Mouse (Mus musculus): ENCODE measurements around the gene Trcg1. TPM values are rescaled to one million over a fixed set of nuclear protein-coding genes. Genes with fewer than 3 reads are reported as not detected.

Gene Trcg1
- polyA plus RNA-seq, 1 experiment = not detected

GRCm38 (mm10) chr9:57269384-57269783 lies 33.0 kb downstream of the Trcg1 start:
- Histone ChIP-seq H3K4me3 (no peak overlapping the region), H3K79me2 (ENCODE audit: control insufficient read depth, insufficient read depth) (no peaks in the 10 kb centered on the region), H3K4me2 (ENCODE audit: low read depth) (no peak overlapping the region), H3K27me3 (ENCODE audit: control insufficient read depth, insufficient read depth, insufficient read length) (no peaks in the 10 kb centered on the region), H3ac (ENCODE audit: control insufficient read depth, insufficient read length) (no peak overlapping the region), H3K36me3 (ENCODE audit: control insufficient read depth, insufficient read depth) (no peaks in the 10 kb centered on the region)
- TF ChIP-seq POLR2AphosphoS2 (IDR thresholded peaks at IDR 0.05; ENCODE audit: insufficient read length, low read depth) (no peak), MYOG (IDR thresholded peaks at IDR 0.05; ENCODE audit: control insufficient read depth in 1 of 3, insufficient read depth in 1 of 3, insufficient read length in 2 of 3, low read depth in 2 of 3) (no peak), POLR2A (IDR thresholded peaks at IDR 0.05; ENCODE audit: insufficient read length, low read depth) (no peak), CEBPB (IDR thresholded peaks at IDR 0.05; ENCODE audit: insufficient read depth, poor library complexity, severe bottlenecking) (no peak), MYOD1 (IDR thresholded peaks at IDR 0.05; ENCODE audit: control insufficient read depth in 1 of 3, insufficient read length in 2 of 3, low read depth in 2 of 3) (no peak), E2F4 (IDR thresholded peaks at IDR 0.05; ENCODE audit: insufficient read depth) (no peak), MAX (IDR thresholded peaks at IDR 0.05; ENCODE audit: low read depth) (no peak), SRF (IDR thresholded peaks at IDR 0.05; ENCODE audit: control insufficient read depth, insufficient read length, low read depth) (no peak), TCF3 (IDR thresholded peaks at IDR 0.05; ENCODE audit: insufficient read length, low read depth) (no peak), USF1 (IDR thresholded peaks at IDR 0.05; ENCODE audit: low read depth) (no peak), TCF12 (IDR thresholded peaks at IDR 0.05; ENCODE audit: insufficient read depth, poor library complexity, severe bottlenecking) (no peak), REST (IDR thresholded peaks at IDR 0.05; ENCODE audit: insufficient read depth, insufficient read length) (no peak)

GRCm38 (mm10) chr9:57270399-57270798 lies 34.0 kb downstream of the Trcg1 start:
- H3ac ChIP-seq (ENCODE audit: control insufficient read depth, insufficient read length) = no peak overlapping the region
- H3K27me3 ChIP-seq (ENCODE audit: control insufficient read depth, insufficient read depth, insufficient read length) = no peaks in the 10 kb centered on the region
- no peak overlapping the region for H3K4me3 ChIP-seq
- no peak overlapping the region for H3K4me2 ChIP-seq (ENCODE audit: low read depth)
- TF ChIP-seq E2F4 (IDR thresholded peaks at IDR 0.05; ENCODE audit: insufficient read depth) (no peak), MYOG (IDR thresholded peaks at IDR 0.05; ENCODE audit: control insufficient read depth in 1 of 3, insufficient read depth in 1 of 3, insufficient read length in 2 of 3, low read depth in 2 of 3) (no peak), USF1 (IDR thresholded peaks at IDR 0.05; ENCODE audit: low read depth) (no peak), SRF (IDR thresholded peaks at IDR 0.05; ENCODE audit: control insufficient read depth, insufficient read length, low read depth) (no peak), TCF3 (IDR thresholded peaks at IDR 0.05; ENCODE audit: insufficient read length, low read depth) (no peak), MYOD1 (IDR thresholded peaks at IDR 0.05; ENCODE audit: control insufficient read depth in 1 of 3, insufficient read length in 2 of 3, low read depth in 2 of 3) (no peak), REST (IDR thresholded peaks at IDR 0.05; ENCODE audit: insufficient read depth, insufficient read length) (no peak), TCF12 (IDR thresholded peaks at IDR 0.05; ENCODE audit: insufficient read depth, poor library complexity, severe bottlenecking) (no peak), CEBPB (IDR thresholded peaks at IDR 0.05; ENCODE audit: insufficient read depth, poor library complexity, severe bottlenecking) (no peak), POLR2AphosphoS2 (IDR thresholded peaks at IDR 0.05; ENCODE audit: insufficient read length, low read depth) (no peak), MAX (IDR thresholded peaks at IDR 0.05; ENCODE audit: low read depth) (no peak), POLR2A (IDR thresholded peaks at IDR 0.05; ENCODE audit: insufficient read length, low read depth) (no peak)
- no peaks in the 10 kb centered on the region for H3K36me3 ChIP-seq (ENCODE audit: control insufficient read depth, insufficient read depth)
- H3K79me2 ChIP-seq (ENCODE audit: control insufficient read depth, insufficient read depth) = no peaks in the 10 kb centered on the region

DNA sequence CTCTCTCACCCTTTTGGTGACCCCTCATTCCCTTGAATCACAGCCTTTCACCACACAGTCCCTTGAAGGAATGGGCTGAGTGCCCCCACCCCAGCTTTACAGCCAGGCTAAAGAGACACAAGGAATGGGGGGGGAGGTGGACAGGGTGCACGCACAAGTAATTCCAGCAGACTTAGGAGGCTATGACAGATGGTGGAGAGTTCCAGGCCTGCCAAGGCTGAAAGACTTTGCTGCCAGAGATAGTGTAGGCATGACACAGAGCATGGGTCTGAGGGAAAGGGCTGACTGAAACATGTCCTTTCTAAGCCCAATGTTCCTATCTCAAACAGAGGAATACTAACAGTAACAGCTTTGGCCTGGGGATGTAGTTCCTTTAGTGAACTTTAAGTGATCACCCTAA lies 34.7 kb downstream of the Trcg1 start:
- no peak for TF ChIP-seq TCF12 (IDR thresholded peaks at IDR 0.05; ENCODE audit: insufficient read depth, poor library complexity, severe bottlenecking)
- TF ChIP-seq E2F4 (IDR thresholded peaks at IDR 0.05; ENCODE audit: insufficient read depth) = no peak
- no peak for TF ChIP-seq MYOG (IDR thresholded peaks at IDR 0.05; ENCODE audit: control insufficient read depth in 1 of 3, insufficient read depth in 1 of 3, insufficient read length in 2 of 3, low read depth in 2 of 3)
- TF ChIP-seq MAX (IDR thresholded peaks at IDR 0.05; ENCODE audit: low read depth) = no peak
- no peak for TF ChIP-seq CEBPB (IDR thresholded peaks at IDR 0.05; ENCODE audit: insufficient read depth, poor library complexity, severe bottlenecking)
- TF ChIP-seq REST (IDR thresholded peaks at IDR 0.05; ENCODE audit: insufficient read depth, insufficient read length) = no peak
- TF ChIP-seq USF1 (IDR thresholded peaks at IDR 0.05; ENCODE audit: low read depth) = no peak
- no peak for TF ChIP-seq MYOD1 (IDR thresholded peaks at IDR 0.05; ENCODE audit: control insufficient read depth in 1 of 3, insufficient read length in 2 of 3, low read depth in 2 of 3)
- no peak overlapping the region for H3K4me3 ChIP-seq

GRCm38 (mm10) chr9:57271837-57272562 lies 35.6 kb downstream of the Trcg1 start:
- Histone ChIP-seq H3K27me3 (ENCODE audit: control insufficient read depth, insufficient read depth, insufficient read length) (no peaks in the 10 kb centered on the region), H3ac (ENCODE audit: control insufficient read depth, insufficient read length) (no peak overlapping the region), H3K36me3 (ENCODE audit: control insufficient read depth, insufficient read depth) (no peaks in the 10 kb centered on the region), H3K4me2 (ENCODE audit: low read depth) (no peak overlapping the region), H3K4me3 (no peak overlapping the region), H3K79me2 (ENCODE audit: control insufficient read depth, insufficient read depth) (no peaks in the 10 kb centered on the region)
- TF ChIP-seq POLR2A (IDR thresholded peaks at IDR 0.05; ENCODE audit: insufficient read length, low read depth) (no peak), SRF (IDR thresholded peaks at IDR 0.05; ENCODE audit: control insufficient read depth, insufficient read length, low read depth) (no peak)

More for the DNA sequence above, 34.7 kb downstream of the Trcg1 start:
- Histone ChIP-seq H3K79me2 (ENCODE audit: control insufficient read depth, insufficient read depth) (no peaks in the 10 kb centered on the region), H3K4me2 (ENCODE audit: low read depth) (no peak overlapping the region), H3ac (ENCODE audit: control insufficient read depth, insufficient read length) (no peak overlapping the region), H3K27me3 (ENCODE audit: control insufficient read depth, insufficient read depth, insufficient read length) (no peaks in the 10 kb centered on the region), H3K36me3 (ENCODE audit: control insufficient read depth, insufficient read depth) (no peaks in the 10 kb centered on the region)

All from myocyte (in vitro differentiated cells).